Mouse (Mus musculus): ENCODE results near the gene Ncapd2. TPM values are rescaled to one million over a fixed set of nuclear protein-coding genes. Genes with fewer than 3 reads are reported as not detected.

Ncapd2 gene
- polyA plus RNA-seq, 1 experiment from 2014 or later, result 82.3 TPM

GRCm38 (mm10) chr6:125221115-125221745 is 29.7 kb upstream of the Ncapd2 start:
- H3K27ac ChIP-seq (ENCODE audit: low read depth, low read length), result no peak overlapping the region
- H3K4me2 ChIP-seq, result no peak overlapping the region
- no peak for ATAC-seq (replicated peaks; ENCODE audit: insufficient number of reproducible peaks, low FRiP score, low TSS enrichment)
- H3K4me1 ChIP-seq (ENCODE audit: control insufficient read depth, insufficient read depth, low read length), result no peaks in the 10 kb centered on the region; the same call in 1 of the 2 replicates
- H3K9ac ChIP-seq (ENCODE audit: low read depth, low read length), result no peak overlapping the region
- WGBS (ENCODE audit: insufficient replicate concordance), result 87% methylated on average over 20 of the region's 20 CpGs
- no peaks in the 10 kb centered on the region for H3K27me3 ChIP-seq (ENCODE audit: control insufficient read depth, insufficient read depth, low read length)
- H3K4me3 ChIP-seq (ENCODE audit: low read depth, low read length), result no peak overlapping the region
- H3K36me3 ChIP-seq (ENCODE audit: control insufficient read depth, insufficient read depth, low read length), result peaks cover 2% of the 10 kb centered on the region; the same call in 1 of the 2 replicates
- no peaks in the 10 kb centered on the region for H3K9me3 ChIP-seq (replicated peaks; ENCODE audit: control insufficient read depth, low read length)

GRCm38 (mm10) chr6:125218963-125219362 is 27.5 kb upstream of the Ncapd2 start:
- Histone ChIP-seq H3K9me3 (replicated peaks; ENCODE audit: control insufficient read depth, low read length) (no peaks in the 10 kb centered on the region), H3K27ac (ENCODE audit: low read depth, low read length) (no peak overlapping the region), H3K4me2 (no peak overlapping the region), H3K36me3 (ENCODE audit: control insufficient read depth, insufficient read depth, low read length) (0 out of 2 replicates have a peak, but pooled peaks cover 2% of the 10 kb centered on the region), H3K4me1 (ENCODE audit: control insufficient read depth, insufficient read depth, low read length) (peaks cover 3% of the 10 kb centered on the region; the same call in 1 of the 2 replicates), H3K27me3 (ENCODE audit: control insufficient read depth, insufficient read depth, low read length) (no peaks in the 10 kb centered on the region), H3K4me3 (ENCODE audit: low read depth, low read length) (no peak overlapping the region), H3K9ac (ENCODE audit: low read depth, low read length) (no peak overlapping the region)
- 70% methylated on average over 4 of the region's 4 CpGs for WGBS (ENCODE audit: insufficient replicate concordance)
- no peak for ATAC-seq (replicated peaks; ENCODE audit: insufficient number of reproducible peaks, low FRiP score, low TSS enrichment)

GRCm38 (mm10) chr6:125217899-125218298 is 26.4 kb upstream of the Ncapd2 start:
- no peak for ATAC-seq (replicated peaks; ENCODE audit: insufficient number of reproducible peaks, low FRiP score, low TSS enrichment)
- Histone ChIP-seq H3K9ac (ENCODE audit: low read depth, low read length) (no peak overlapping the region), H3K4me2 (no peak overlapping the region), H3K4me1 (ENCODE audit: control insufficient read depth, insufficient read depth, low read length) (peaks cover 3% of the 10 kb centered on the region; the same call in 1 of the 2 replicates), H3K27ac (ENCODE audit: low read depth, low read length) (no peak overlapping the region), H3K36me3 (ENCODE audit: control insufficient read depth, insufficient read depth, low read length) (no peaks in the 10 kb centered on the region), H3K9me3 (replicated peaks; ENCODE audit: control insufficient read depth, low read length) (no peaks in the 10 kb centered on the region), H3K4me3 (ENCODE audit: low read depth, low read length) (no peak overlapping the region), H3K27me3 (ENCODE audit: control insufficient read depth, insufficient read depth, low read length) (0 out of 2 replicates have a peak, but pooled peaks cover 3% of the 10 kb centered on the region)
- WGBS (ENCODE audit: insufficient replicate concordance), result 79% methylated on average over 11 of the region's 11 CpGs

GRCm38 (mm10) chr6:125216898-125217297 is 25.4 kb upstream of the Ncapd2 start:
- Histone ChIP-seq H3K27ac (ENCODE audit: low read depth, low read length) (no peak overlapping the region), H3K9ac (ENCODE audit: low read depth, low read length) (no peak overlapping the region), H3K36me3 (ENCODE audit: control insufficient read depth, insufficient read depth, low read length) (no peaks in the 10 kb centered on the region), H3K4me3 (ENCODE audit: low read depth, low read length) (no peak overlapping the region), H3K9me3 (replicated peaks; ENCODE audit: control insufficient read depth, low read length) (no peaks in the 10 kb centered on the region), H3K4me2 (no peak overlapping the region), H3K4me1 (ENCODE audit: control insufficient read depth, insufficient read depth, low read length) (peaks cover 3% of the 10 kb centered on the region; the same call in 1 of the 2 replicates), H3K27me3 (ENCODE audit: control insufficient read depth, insufficient read depth, low read length) (0 out of 2 replicates have a peak, but pooled peaks cover 3% of the 10 kb centered on the region)
- 71% methylated on average over 2 of the region's 2 CpGs for WGBS (ENCODE audit: insufficient replicate concordance)
- no peak for ATAC-seq (replicated peaks; ENCODE audit: insufficient number of reproducible peaks, low FRiP score, low TSS enrichment)

- H3K9ac ChIP-seq (ENCODE audit: low read depth, low read length), result peak within 1 kb of the TSS; percentile 79
- H3K27ac ChIP-seq (ENCODE audit: low read depth, low read length), result peak within 1 kb of the TSS; percentile 48; the same call in 1 of the 2 replicates
- peak; percentile 93 for ATAC-seq (replicated peaks; ENCODE audit: insufficient number of reproducible peaks, low FRiP score, low TSS enrichment)
- peak within 1 kb of the TSS; percentile 92 for H3K4me2 ChIP-seq
- H3K9me3 ChIP-seq (replicated peaks; ENCODE audit: control insufficient read depth, low read length), result no peaks in the 10 kb centered on the region
- H3K27me3 ChIP-seq (ENCODE audit: control insufficient read depth, insufficient read depth, low read length), result 0 out of 2 replicates have a peak, but pooled peaks cover 3% of the 10 kb centered on the region
- H3K4me3 ChIP-seq (ENCODE audit: low read depth, low read length), result peak within 1 kb of the TSS; percentile 64
- peaks cover 3% of the 10 kb centered on the region; the same call in 1 of the 2 replicates for H3K4me1 ChIP-seq (ENCODE audit: control insufficient read depth, insufficient read depth, low read length)
- H3K36me3 ChIP-seq (ENCODE audit: control insufficient read depth, insufficient read depth, low read length), result no peaks in the 10 kb centered on the region
- 1% methylated on average over 48 of the region's 48 CpGs for WGBS (ENCODE audit: insufficient replicate concordance)
Measured at GRCm38 (mm10) chr6:125215148-125215954, 23.9 kb upstream of the Ncapd2 start, which contains the start of gene Vamp1. TSS of gene Vamp1 (plus strand) at chr6:125215551.

- no peak for ATAC-seq (replicated peaks; ENCODE audit: insufficient number of reproducible peaks, low FRiP score, low TSS enrichment)
- Histone ChIP-seq H3K4me2 (no peak overlapping the region), H3K4me1 (ENCODE audit: control insufficient read depth, insufficient read depth, low read length) (peaks cover 3% of the 10 kb centered on the region; the same call in 1 of the 2 replicates), H3K27ac (ENCODE audit: low read depth, low read length) (no peak overlapping the region), H3K4me3 (ENCODE audit: low read depth, low read length) (no peak overlapping the region), H3K27me3 (ENCODE audit: control insufficient read depth, insufficient read depth, low read length) (0 out of 2 replicates have a peak, but pooled peaks cover 3% of the 10 kb centered on the region), H3K9me3 (replicated peaks; ENCODE audit: control insufficient read depth, low read length) (no peaks in the 10 kb centered on the region), H3K9ac (ENCODE audit: low read depth, low read length) (no peak overlapping the region), H3K36me3 (ENCODE audit: control insufficient read depth, insufficient read depth, low read length) (no peaks in the 10 kb centered on the region)
- WGBS (ENCODE audit: insufficient replicate concordance), result 74% methylated on average over 6 of the region's 6 CpGs
Measured at GRCm38 (mm10) chr6:125213715-125214114, 22.2 kb upstream of the Ncapd2 start.

GRCm38 (mm10) chr6:125213129-125213528 is 21.6 kb upstream of the Ncapd2 start:
- H3K27me3 ChIP-seq (ENCODE audit: control insufficient read depth, insufficient read depth, low read length), result 0 out of 2 replicates have a peak, but pooled peaks cover 3% of the 10 kb centered on the region
- no peak overlapping the region for H3K9ac ChIP-seq (ENCODE audit: low read depth, low read length)
- no peak overlapping the region for H3K4me3 ChIP-seq (ENCODE audit: low read depth, low read length)
- WGBS (ENCODE audit: insufficient replicate concordance), result 63% methylated on average over 6 of the region's 6 CpGs
- no peak for ATAC-seq (replicated peaks; ENCODE audit: insufficient number of reproducible peaks, low FRiP score, low TSS enrichment)
- H3K27ac ChIP-seq (ENCODE audit: low read depth, low read length), result no peak overlapping the region
- H3K9me3 ChIP-seq (replicated peaks; ENCODE audit: control insufficient read depth, low read length), result no peaks in the 10 kb centered on the region
- H3K4me1 ChIP-seq (ENCODE audit: control insufficient read depth, insufficient read depth, low read length), result peaks cover 3% of the 10 kb centered on the region; the same call in 1 of the 2 replicates
- H3K36me3 ChIP-seq (ENCODE audit: control insufficient read depth, insufficient read depth, low read length), result no peaks in the 10 kb centered on the region
- no peak overlapping the region for H3K4me2 ChIP-seq

GRCm38 (mm10) chr6:125212621-125213020 is 21.1 kb upstream of the Ncapd2 start:
- 46% methylated on average over 2 of the region's 2 CpGs for WGBS (ENCODE audit: insufficient replicate concordance)
- Histone ChIP-seq H3K4me3 (ENCODE audit: low read depth, low read length) (no peak overlapping the region), H3K27me3 (ENCODE audit: control insufficient read depth, insufficient read depth, low read length) (0 out of 2 replicates have a peak, but pooled peaks cover 3% of the 10 kb centered on the region), H3K9ac (ENCODE audit: low read depth, low read length) (no peak overlapping the region), H3K4me1 (ENCODE audit: control insufficient read depth, insufficient read depth, low read length) (peaks cover 3% of the 10 kb centered on the region; the same call in 1 of the 2 replicates), H3K4me2 (no peak overlapping the region), H3K27ac (ENCODE audit: low read depth, low read length) (no peak overlapping the region), H3K36me3 (ENCODE audit: control insufficient read depth, insufficient read depth, low read length) (no peaks in the 10 kb centered on the region), H3K9me3 (replicated peaks; ENCODE audit: control insufficient read depth, low read length) (no peaks in the 10 kb centered on the region)
- no peak for ATAC-seq (replicated peaks; ENCODE audit: insufficient number of reproducible peaks, low FRiP score, low TSS enrichment)
